7 mouse cellular contexts compared by ENCODE assay signal in genomic region chr2:68860391-68860790, GRCm38 (mm10). TPM values are rescaled to one million over a fixed set of nuclear protein-coding genes. Genes with fewer than 3 reads are reported as not detected.
DNase-seq lines count a peak whose midpoint lies in the region; ATAC-seq and TF ChIP-seq lines count a peak whose summit lies in the region.

No protein-coding gene starts in this region.

- H3K27ac ChIP-seq in lung, embryonic 16.5 days (ENCODE audit: low read length): no peak overlapping the region
- no peak overlapping the region for H3K27ac ChIP-seq in heart, postnatal 0 days (ENCODE audit: low read depth)
- H3K27ac ChIP-seq in liver, embryonic 16.5 days (ENCODE audit: low read length): no peak overlapping the region

- no peak for DNase-seq in lung, adult 2 months
- no peak for DNase-seq in heart, postnatal 0 days (ENCODE audit: low spot score)
- no peak for DNase-seq in frontal cortex, postnatal 10 days (ENCODE audit: low spot score in 2 of 2)
- no peak for DNase-seq in adrenal gland, postnatal 10 days
- DNase-seq in thymus, postnatal 0 days (ENCODE audit: low spot score): no peak

- ATAC-seq in lung, embryonic 16.5 days (ENCODE audit: low read depth): no peak
- no peak for ATAC-seq in heart, postnatal 0 days (ENCODE audit: insufficient read depth, low read depth)
- ATAC-seq in liver, embryonic 16.5 days (ENCODE audit: low read depth): no peak

- H3K4me3 ChIP-seq in lung, embryonic 16.5 days (ENCODE audit: low read length): no peak overlapping the region; the same call in 1 of the 2 replicates
- H3K4me3 ChIP-seq in lung, adult 2 months (replicated peaks; ENCODE audit: extremely low read depth, low read depth, low read length): no peak overlapping the region
- H3K4me3 ChIP-seq in heart, postnatal 0 days (ENCODE audit: low read depth, low read length): no peak overlapping the region
- no peak overlapping the region for H3K4me3 ChIP-seq in liver, embryonic 16.5 days (ENCODE audit: low read depth, low read length)

- peak overlapping the region; percentile 94 for H3K4me2 ChIP-seq in lung, embryonic 16.5 days (ENCODE audit: low read depth, low read length)
- peak overlapping the region; percentile 100; the same call in 1 of the 2 replicates for H3K4me2 ChIP-seq in heart, postnatal 0 days (ENCODE audit: low read depth, low read length)
- H3K4me2 ChIP-seq in liver, embryonic 16.5 days (ENCODE audit: low read depth, low read length): peak overlapping the region; percentile 82; the same call in 1 of the 2 replicates

- no peaks in the 10 kb centered on the region for H3K36me3 ChIP-seq in lung, embryonic 16.5 days (ENCODE audit: control insufficient read depth, insufficient read depth, low read length)
- no peaks in the 10 kb centered on the region for H3K36me3 ChIP-seq in heart, postnatal 0 days (replicated peaks; ENCODE audit: control insufficient read depth, insufficient read depth, low read length)
- H3K36me3 ChIP-seq in liver, embryonic 16.5 days (ENCODE audit: control insufficient read depth, insufficient read depth): no peaks in the 10 kb centered on the region

- no peaks in the 10 kb centered on the region for H3K9me3 ChIP-seq in lung, embryonic 16.5 days (ENCODE audit: control insufficient read depth, low read length)
- H3K9me3 ChIP-seq in heart, postnatal 0 days (replicated peaks; ENCODE audit: control insufficient read depth, low read length): no peaks in the 10 kb centered on the region
- no peaks in the 10 kb centered on the region for H3K9me3 ChIP-seq in liver, embryonic 16.5 days (replicated peaks; ENCODE audit: control insufficient read depth, low read length)

- no peak for TF ChIP-seq EP300 in heart, postnatal 0 days (IDR thresholded peaks at IDR 0.05; ENCODE audit: low read depth)

- H3K4me1 ChIP-seq in lung, embryonic 16.5 days (replicated peaks; ENCODE audit: control insufficient read depth, insufficient read depth, low read length): peaks cover 6% of the 10 kb centered on the region; the same call in 1 of the 2 replicates
- H3K4me1 ChIP-seq in lung, adult 2 months (ENCODE audit: control insufficient read depth, insufficient read depth, low read length): 0 out of 2 replicates have a peak, but pooled peaks cover 5% of the 10 kb centered on the region
- H3K4me1 ChIP-seq in heart, postnatal 0 days (ENCODE audit: control insufficient read depth, insufficient read depth): peaks cover 15% of the 10 kb centered on the region
- peaks cover 3% of the 10 kb centered on the region; the same call in 1 of the 2 replicates for H3K4me1 ChIP-seq in liver, embryonic 16.5 days (ENCODE audit: control insufficient read depth, low read depth, low read length)

- no peak overlapping the region; the same call in 1 of the 2 replicates for H3K9ac ChIP-seq in lung, embryonic 16.5 days (ENCODE audit: low read length)
- no peak overlapping the region for H3K9ac ChIP-seq in heart, postnatal 0 days (replicated peaks; ENCODE audit: low read depth, low read length)
- H3K9ac ChIP-seq in liver, embryonic 16.5 days (ENCODE audit: low read depth, low read length): no peak overlapping the region

- TF ChIP-seq POLR2A in lung, adult 2 months (IDR thresholded peaks at IDR 0.05; ENCODE audit: borderline replicate concordance, extremely low read depth, low read depth, low read length): no peak

- no peaks in the 10 kb centered on the region for H3K27me3 ChIP-seq in lung, embryonic 16.5 days (ENCODE audit: control insufficient read depth, insufficient read depth, low read depth, low read length)
- no peaks in the 10 kb centered on the region for H3K27me3 ChIP-seq in heart, postnatal 0 days (ENCODE audit: control insufficient read depth, insufficient read depth, low read length)
- H3K27me3 ChIP-seq in liver, embryonic 16.5 days (ENCODE audit: control insufficient read depth, insufficient read depth, low read depth, low read length): peaks cover 18% of the 10 kb centered on the region

- WGBS in lung, embryonic 16.5 days: 44% methylated on average over 2 of the region's 2 CpGs
- whole genome bisulfite sequencing in lung, adult 2 months: 49% methylated on average over 2 of the region's 2 CpGs
- WGBS in heart, postnatal 0 days: 60% methylated on average over 2 of the region's 2 CpGs
- 37% methylated on average over 2 of the region's 2 CpGs for WGBS in liver, embryonic 16.5 days (ENCODE audit: insufficient replicate concordance)

- no peak for TF ChIP-seq CTCF in lung, adult 2 months (IDR thresholded peaks at IDR 0.05; ENCODE audit: insufficient read depth, low read length)
- TF ChIP-seq CTCF in heart, postnatal 0 days (IDR thresholded peaks at IDR 0.05; ENCODE audit: low read depth): no peak

RNA-seq across cellular contexts. Expression of gene Cers6, which starts 0.8 kb away (rescaled TPM):
- 19.7 and 21.4 TPM in 2 replicates for polyA plus RNA-seq in lung, embryonic 16.5 days (2015; fragmentation: Nextera tagmentation; extraction: Ambion mirVana)
- 10.7 and 16.2 TPM in 2 replicates for polyA plus RNA-seq in lung, adult 2 months (2012; rRNA removed)
- total RNA-seq in heart, postnatal 0 days (2014; rRNA removed; ENCODE audit: low replicate concordance): 16.2 and 36.0 TPM in 2 replicates
- polyA plus RNA-seq in heart, postnatal 0 days (2015; fragmentation: Nextera tagmentation; extraction: Ambion mirVana): 8.5 and 10.0 TPM in 2 replicates
- 10.2 and 10.7 TPM in 2 replicates for polyA plus RNA-seq in liver, embryonic 16.5 days (2015; fragmentation: Nextera tagmentation; extraction: Ambion mirVana)
- total RNA-seq in adrenal gland, postnatal 10 days (2021): 1 to 10 TPM; 8.0 to 9.6 TPM
- polyA plus RNA-seq in thymus, postnatal 0 days (2015; fragmentation: Nextera tagmentation; extraction: Ambion mirVana): 11.9 and 13.8 TPM in 2 replicates
